Mouse (Mus musculus) gastrocnemius, postnatal 10 days (tissue): ENCODE results near the gene 1700001P01Rik. TPM values are rescaled to one million over a fixed set of nuclear protein-coding genes. Genes with fewer than 3 reads are reported as not detected.
A peak's percentile ranks its signal among the peaks of the same experiment; 100 is the strongest.

Experiments used
- DNase-seq: peaks from one replicate; pipeline ENCODE4 v3.0.0; 2021; ENCODE audit warnings: mixed read lengths
- total RNA-seq, 2 experiments: library from RNA; stranded (reverse); gene quantifications; 2 replicates each; pipeline ENCODE4 v1.2.3; 2021

Gene 1700001P01Rik
- total RNA-seq, 2 experiments from 2014 or later = not detected

DNA sequence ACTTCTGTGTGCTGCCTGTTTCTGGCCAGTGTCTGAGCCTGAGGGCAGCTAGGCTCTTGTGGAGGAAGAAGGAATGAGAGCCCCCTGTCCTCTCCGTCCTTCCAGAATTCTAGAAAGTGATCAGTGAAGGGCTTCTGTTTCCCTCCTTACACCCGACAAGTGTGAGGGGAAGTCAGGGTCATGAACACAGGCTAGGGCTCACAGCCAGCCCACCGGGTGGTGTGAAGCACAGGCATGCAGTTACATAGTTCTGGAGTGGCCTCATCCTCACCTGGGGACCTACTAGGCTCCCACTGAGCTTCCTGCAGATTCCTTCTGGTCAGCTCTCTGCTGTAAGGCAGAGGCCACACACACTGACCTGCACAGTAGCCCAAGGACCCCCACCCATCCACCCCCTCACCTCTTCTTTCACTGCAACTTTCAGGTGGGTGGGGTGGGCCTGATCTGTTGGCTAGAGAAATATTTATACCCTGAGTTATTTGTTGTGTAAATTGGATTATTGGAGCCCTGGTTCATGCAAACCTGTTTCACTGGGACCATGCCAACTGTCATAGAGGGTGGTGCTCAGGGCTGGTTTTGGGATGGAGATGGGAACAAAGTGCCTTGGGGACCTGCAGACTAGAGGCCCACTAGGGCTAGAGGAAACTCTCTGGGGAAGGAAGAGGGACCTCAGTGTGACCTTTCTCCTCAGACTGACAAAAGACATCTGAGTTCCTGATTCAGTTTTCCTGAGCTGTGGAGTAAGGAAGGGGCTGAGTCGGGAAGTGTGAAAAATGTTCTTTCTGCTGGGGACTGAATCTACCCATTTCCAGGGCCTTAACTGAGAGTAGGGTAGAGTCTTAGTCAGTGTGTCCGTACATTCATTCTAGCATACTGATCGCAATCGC lies 33.8 kb upstream of the 1700001P01Rik start:
- DNase-seq = no peak

DNA sequence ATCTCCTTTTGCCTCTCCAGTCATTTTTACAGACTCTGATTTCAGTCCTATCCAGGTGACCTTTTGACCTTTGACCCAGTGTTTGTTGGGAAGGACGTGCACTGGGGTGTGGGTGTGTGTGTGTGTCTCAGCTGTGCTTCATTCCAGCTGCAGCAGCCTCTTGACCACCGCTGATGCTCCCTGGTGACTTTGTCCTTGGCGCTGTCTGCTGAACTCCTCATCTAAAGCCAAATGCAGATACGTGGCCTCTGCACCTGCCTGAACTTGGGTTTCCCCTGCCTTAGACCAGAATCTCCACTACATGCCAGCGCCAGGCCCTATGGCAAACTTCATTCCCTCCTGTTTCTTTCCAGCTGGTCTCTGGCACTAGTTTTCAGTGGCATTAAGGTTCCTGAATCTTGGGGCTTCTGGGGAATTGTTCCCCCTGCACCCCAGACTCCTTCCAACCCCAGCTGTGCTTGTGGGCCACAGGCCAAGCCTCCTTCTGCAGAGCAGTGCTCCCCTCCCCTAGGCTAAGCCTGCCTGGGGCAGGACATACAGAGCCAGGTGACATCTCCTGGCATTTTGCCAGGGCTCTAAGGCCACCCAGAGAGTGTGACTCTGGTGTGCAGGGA lies 33.0 kb upstream of the 1700001P01Rik start:
- peak; percentile 58 for DNase-seq

DNA sequence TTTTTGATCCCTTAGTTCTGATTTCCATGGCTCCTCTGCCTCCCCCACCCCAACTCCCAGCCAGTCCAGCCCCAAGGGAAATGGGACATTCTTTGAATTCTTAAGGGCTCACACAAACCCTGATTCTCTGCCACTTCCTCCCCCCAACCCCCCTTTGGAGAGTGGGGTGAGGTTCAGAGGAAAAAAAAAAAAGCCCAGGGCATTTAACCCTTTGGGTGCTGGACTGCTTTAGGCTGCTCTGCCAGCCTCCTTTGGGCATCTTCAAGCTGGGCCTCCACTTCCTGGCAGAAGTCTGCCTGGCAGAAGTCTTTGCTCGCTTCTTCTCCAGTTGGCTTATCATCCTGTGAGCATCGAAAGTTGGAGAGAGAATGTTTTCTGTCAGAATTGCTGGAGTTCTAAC lies 32.4 kb upstream of the 1700001P01Rik start:
- DNase-seq = no peak

- DNase-seq = no peak
Observed at GRCm38 (mm10) chr11:97807626-97808025, 31.9 kb upstream of the 1700001P01Rik start.

GRCm38 (mm10) chr11:97806613-97806964 lies 30.9 kb upstream of the 1700001P01Rik start:
- no peak for DNase-seq

- no peak for DNase-seq
Observed at GRCm38 (mm10) chr11:97805662-97806612, 30.2 kb upstream of the 1700001P01Rik start.

DNA sequence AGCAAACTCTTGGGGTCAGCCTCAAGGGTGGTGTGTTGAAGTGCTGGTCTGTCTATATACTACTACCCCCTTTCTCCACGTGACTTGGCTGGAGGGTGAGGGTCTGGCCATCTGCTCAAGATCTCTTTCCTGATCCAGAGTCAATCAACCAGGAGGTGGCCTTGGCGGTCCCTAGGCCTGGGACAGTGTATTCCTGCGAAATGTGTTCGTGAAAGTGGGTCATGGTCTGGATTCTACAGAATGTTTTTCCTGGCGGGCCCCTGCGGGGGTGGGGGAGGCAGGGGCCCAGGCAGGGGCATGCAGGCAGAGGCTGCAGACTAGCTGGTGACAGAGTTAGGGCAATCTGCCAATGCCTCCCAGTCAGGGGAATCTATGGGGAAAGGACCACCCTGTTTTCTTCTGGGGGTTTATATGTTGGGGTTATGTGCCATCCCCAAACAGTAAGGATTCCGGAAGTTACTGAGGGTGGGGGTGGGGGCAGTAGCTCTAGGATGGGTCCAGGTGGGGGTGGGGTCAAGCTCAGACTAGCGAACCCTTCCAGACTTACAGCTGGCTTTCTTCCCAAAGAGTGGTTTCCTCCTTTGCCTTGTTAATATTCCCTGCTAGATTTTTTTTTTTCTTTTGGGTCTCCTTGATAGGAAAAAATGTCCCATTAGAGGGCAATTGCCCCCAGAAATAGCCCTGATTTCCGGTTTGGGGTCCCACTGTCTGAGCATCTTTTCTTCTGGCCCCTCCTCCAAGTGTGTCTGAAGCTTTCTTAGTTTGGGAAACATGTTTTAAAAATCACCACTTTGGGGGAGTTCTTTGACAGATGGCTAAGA lies 29.3 kb upstream of the 1700001P01Rik start:
- DNase-seq = no peak

GRCm38 (mm10) chr11:97803847-97804246 lies 28.1 kb upstream of the 1700001P01Rik start:
- no peak for DNase-seq

- no peak for DNase-seq
Observed at GRCm38 (mm10) chr11:97802495-97802894, 26.8 kb upstream of the 1700001P01Rik start.

GRCm38 (mm10) chr11:97802194-97802470 lies 26.4 kb upstream of the 1700001P01Rik start:
- DNase-seq = no peak

DNA sequence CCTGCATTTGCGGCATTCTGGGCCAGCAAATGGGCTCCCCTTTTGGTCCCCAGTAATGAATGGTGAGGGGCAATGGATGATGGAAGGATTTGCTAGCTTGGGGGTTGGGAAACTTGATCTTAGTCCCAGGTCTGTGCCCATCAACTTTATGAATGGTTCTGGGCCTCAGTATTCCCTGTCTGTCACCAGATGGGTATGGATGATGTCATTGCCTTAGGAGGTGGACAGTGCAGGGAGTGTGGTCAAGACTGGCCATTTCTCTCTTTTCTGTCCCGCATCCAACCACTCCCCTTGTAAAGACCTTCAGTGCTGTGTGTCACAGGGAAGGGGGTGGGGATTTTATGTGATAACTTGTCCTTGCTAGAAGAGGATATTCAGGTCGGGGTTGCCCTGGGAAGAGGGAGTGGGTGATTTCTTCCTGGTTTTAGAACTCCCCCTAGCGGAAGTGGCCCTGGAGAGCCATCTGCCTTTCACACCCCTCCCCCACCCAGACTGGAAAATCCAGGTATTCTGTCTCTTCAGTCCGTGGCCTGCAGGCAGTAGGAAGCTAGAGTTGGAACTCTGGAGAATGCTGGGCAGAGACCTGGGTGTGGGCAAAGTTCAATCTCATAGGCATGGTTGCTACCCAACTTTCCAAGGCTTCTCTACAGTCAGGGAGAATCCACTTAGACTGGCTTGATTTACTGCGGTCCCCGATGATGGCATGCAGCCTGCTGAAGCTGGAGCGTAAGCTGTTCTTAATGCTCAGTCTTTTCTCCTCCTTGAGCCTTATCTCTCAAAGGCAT lies 25.9 kb upstream of the 1700001P01Rik start:
- no peak for DNase-seq

DNA sequence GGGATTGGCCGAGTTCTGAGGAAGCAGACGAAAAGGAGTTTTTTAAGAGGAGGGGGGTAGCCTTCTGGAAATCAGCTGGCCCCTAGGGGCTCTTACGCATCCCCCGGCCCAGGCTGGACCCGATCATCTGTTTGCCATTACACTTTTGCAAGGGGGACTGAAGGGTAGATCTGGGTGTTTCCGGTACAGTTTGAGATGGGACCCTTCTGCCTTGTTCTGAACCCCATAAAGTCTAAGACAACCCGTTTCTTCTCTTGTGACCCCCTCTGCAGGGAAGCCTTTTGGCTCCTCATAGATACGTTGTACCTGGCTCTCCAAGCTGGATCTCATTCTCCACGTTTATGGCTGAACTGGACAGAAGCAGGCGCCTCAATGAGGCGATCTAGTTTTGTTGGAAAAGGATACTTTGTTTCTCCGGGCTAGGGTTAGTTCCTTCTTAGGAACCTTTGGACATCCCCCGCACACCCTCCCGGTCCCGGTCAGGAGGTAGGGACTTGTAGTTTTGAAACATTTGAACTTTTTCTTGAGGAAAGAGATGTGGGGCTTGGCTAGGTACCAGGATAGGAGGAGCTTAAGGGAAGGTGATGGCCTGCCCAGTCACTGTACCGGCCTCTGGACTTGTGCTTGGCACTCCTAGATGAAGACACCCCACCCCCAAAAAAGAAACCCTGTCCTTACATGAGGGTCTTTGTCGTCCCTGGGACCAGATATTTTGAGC lies 25.1 kb upstream of the 1700001P01Rik start:
- no peak for DNase-seq

DNA sequence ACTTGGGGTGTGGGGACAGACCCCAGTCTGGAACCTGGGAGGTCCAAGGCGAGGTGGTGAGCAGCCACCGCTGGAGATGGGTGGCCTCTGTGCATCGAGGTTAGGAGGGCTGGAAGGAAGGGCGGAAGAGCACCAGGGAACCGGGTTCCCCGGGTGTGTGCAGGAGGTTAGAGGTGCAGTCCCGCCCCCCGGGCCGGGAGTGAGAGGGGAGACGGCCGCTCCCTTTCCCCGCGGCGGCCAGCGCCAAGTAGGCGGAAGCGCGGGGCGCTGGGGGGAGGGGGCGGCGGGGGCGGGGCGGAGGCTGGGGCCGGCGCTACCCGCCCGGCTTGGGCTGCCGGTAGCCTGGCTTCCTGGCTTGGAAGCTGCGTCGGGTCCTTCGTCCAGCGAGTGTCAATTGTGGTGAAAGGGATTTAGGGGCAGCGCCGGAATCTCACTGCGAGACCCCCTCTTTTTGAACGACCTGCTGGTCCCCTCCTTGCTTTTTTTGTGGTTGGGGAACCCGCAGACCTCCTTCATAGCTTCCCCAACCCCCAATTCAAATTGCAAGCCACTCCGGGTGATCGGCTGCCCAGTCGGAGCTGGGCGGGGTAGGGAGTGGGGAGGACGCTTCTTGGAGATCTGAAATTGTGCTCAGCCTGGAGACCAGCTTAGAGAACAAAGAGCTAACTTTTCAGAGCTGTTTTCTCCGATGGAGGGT lies 24.4 kb upstream of the 1700001P01Rik start:
- peak; percentile 73 for DNase-seq

DNA sequence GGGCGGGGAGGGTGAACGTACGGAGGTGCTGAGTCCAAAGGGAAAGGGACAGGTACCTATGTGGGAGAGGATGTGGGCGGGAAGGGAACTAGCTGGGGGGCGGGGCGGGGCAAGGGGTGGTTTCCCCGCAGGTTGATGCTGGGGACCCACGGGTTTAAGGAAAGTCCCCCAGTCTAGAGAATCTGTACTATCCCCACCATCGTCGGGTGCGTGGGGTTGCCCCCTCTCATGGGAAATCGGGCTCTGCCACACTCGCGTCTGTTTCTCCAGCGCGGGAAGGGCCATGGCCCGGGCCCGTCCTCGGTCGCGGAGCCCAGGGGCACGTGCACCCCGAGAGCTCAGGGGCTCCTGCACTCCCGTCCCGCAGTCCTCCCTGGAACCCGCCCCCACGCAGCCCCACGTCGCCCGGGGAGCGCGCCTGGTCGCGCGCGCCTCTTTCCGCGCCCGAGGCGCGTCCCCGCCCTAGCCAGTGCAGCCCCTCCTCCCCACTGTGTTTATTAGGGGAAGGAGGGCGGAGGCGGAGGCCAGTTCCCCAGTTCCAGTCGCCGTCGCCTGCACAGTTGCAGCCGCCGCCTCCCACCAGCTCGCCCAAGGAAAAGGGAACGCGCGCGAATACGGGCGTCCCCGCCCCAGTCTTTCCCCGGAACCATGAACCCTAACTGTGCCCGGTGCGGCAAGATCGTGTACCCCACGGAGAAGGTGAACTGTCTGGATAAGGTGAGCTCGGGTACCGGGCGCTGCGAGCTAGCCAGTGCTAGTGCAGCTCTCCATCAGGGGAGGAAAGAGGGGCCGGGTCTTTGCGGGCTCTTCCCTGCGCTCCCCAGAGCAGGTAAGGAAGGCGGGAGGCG lies 23.7 kb upstream of the 1700001P01Rik start:
- peak; percentile 83 for DNase-seq

DNA sequence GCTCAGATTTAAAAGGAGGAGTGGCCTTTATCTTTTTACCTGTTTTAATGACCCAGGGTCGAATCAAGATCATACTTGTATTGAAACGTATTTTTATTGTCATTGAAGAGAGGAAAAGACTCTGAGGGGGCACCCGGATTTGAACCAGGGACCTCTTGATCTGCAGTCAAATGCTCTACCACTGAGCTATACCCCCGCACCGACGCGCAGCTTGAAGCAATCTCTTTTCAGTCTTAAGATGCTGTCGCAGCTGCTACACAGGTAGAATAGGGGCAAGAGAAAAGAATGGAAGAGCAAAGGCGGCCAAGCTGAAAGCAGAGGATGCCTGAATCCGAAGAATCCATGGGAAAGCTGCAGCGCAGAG lies 23.0 kb upstream of the 1700001P01Rik start, which contains the start of gene Lasp1:
Lasp1 (plus strand) TSS at position 219 of the 364 bp plus-strand sequence.
- peak; percentile 80 for DNase-seq

DNA sequence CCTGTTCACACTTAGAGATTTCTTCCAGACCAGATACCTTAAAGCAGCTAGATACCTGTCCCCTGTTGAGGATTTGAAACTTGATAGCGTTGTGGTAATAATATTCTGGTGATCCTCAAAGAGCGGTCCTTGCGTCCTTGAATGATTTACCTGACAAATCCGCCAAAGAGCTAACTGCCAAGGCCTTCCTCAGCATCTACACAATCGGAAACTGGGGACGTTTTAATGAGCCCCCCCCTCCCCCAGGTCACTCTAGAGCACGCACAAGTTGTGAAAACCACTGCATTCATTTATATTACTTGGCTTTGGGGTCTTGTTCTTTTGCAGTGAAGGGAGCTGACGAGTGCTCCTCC lies 22.3 kb upstream of the 1700001P01Rik start:
- no peak for DNase-seq

GRCm38 (mm10) chr11:97797369-97798082 lies 21.8 kb upstream of the 1700001P01Rik start:
- DNase-seq = no peak

GRCm38 (mm10) chr11:97796910-97797309 lies 21.2 kb upstream of the 1700001P01Rik start:
- DNase-seq = peak; percentile 57
